Mouse (Mus musculus): ENCODE data around the gene Fgr. TPM values are rescaled to one million over a fixed set of nuclear protein-coding genes. Genes with fewer than 3 reads are reported as not detected.
A peak's percentile ranks its signal among the peaks of the same experiment; 100 is the strongest.

Fgr gene
- polyA plus RNA-seq, 1 experiment from 2014 or later: 0.66 TPM

DNA sequence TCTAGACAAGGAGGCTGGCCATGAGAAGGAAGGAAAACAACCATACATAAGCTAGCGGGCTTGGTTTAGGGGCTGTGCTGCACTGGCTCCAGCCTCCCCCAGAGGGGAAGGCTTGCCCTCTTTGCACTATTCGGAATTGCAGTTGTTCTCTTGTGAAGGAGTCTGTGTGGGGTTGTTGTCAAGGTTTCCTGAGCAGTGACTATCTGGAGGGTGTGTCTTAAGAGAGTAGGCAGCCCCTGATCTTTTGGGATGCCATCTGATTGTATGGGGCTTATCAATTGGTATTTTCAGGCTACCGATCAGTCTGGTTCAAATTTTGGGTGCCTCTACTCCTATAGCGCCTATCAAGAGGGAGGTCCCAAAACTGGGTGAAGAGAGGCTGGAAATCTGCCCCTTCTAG is 68.3 kb downstream of the Fgr start:
- Histone ChIP-seq H3K4me1 (ENCODE audit: insufficient read depth) (peaks cover 83% of the 10 kb centered on the region), H3K9ac (0 out of 2 replicates have a peak overlapping the region, but pooled peaks have one; percentile 9), H3K27me3 (ENCODE audit: insufficient read depth, low read length) (no peaks in the 10 kb centered on the region), H3K4me3 (ENCODE audit: low read depth, low read length) (peak overlapping the region; percentile 25), H3K36me3 (ENCODE audit: insufficient read depth) (peaks cover 4% of the 10 kb centered on the region; the same call in 1 of the 2 replicates), H3K27ac (ENCODE audit: low read depth) (peak overlapping the region; percentile 86), H3K9me3 (ENCODE audit: low read depth, low read length) (no peaks in the 10 kb centered on the region), H3K4me2 (peak overlapping the region; percentile 100)
- no peak for TF ChIP-seq CTCF (IDR thresholded peaks at IDR 0.05; ENCODE audit: low read depth)
- 23% methylated on average over 4 of the region's 4 CpGs for WGBS
- DNase-seq (no peak), ATAC-seq (ENCODE audit: insufficient read depth) (no peak)

DNA sequence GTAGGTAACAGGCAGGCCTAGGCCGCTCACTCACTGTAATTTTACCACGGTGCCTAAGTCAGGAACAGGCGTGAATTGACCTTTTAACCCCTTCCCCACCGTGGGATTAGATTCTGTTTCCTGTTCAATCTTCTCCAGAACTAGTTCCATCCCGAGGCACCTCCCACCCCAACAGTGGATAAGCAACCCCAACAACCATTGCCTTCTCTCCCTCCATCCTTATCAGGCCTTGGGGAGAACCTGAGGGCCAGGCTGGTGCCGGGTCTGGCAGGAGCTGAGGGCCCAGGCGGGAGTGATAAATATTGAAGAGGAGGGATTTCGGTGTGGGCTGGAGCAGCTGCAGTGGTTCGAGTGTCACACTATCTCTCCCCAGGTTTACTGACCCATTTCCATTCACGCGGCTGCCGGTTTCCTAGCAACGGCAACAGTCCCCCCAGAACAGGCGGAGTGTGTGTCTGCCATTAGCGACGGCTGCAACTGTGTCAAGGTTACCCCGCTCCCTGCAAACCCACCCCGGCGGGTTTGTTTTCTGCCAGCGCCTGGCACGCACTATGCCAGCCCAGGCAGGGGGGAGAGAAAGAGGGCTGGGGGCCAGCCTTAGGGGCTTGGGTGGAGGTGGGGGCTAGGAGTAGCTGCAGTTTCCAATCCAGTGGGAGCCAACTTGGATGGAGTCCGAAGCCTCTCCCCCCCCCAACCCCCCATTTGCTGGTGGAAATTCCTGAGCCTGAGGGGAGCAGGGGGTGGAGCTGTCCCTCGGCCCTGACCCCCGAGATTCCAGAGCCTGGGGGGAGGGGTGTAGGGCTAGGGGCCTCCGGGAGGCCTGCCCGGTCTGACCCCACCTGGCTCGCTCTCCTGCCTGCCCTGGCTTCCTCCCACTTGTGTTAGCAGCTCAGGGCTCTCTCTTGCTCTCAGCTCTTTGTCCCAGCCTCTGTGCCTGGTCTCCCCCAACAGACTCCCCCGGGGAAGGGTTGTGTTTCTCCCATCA is 69.0 kb downstream of the Fgr start:
- H3K9me3 ChIP-seq (ENCODE audit: low read depth, low read length): no peaks in the 10 kb centered on the region
- no peaks in the 10 kb centered on the region for H3K27me3 ChIP-seq (ENCODE audit: insufficient read depth, low read length)
- peak overlapping the region; percentile 86 for H3K27ac ChIP-seq (ENCODE audit: low read depth)
- peaks cover 83% of the 10 kb centered on the region for H3K4me1 ChIP-seq (ENCODE audit: insufficient read depth)
- peaks cover 4% of the 10 kb centered on the region; the same call in 1 of the 2 replicates for H3K36me3 ChIP-seq (ENCODE audit: insufficient read depth)
- peak overlapping the region; percentile 47 for H3K9ac ChIP-seq
- WGBS: 5% methylated on average over 28 of the region's 28 CpGs
- H3K4me2 ChIP-seq: peak overlapping the region; percentile 100
- no peak for TF ChIP-seq CTCF (IDR thresholded peaks at IDR 0.05; ENCODE audit: low read depth)
- DNase-seq (peak; percentile 82), ATAC-seq (ENCODE audit: insufficient read depth) (peak; percentile 22)
- peak overlapping the region; percentile 25 for H3K4me3 ChIP-seq (ENCODE audit: low read depth, low read length)

DNA sequence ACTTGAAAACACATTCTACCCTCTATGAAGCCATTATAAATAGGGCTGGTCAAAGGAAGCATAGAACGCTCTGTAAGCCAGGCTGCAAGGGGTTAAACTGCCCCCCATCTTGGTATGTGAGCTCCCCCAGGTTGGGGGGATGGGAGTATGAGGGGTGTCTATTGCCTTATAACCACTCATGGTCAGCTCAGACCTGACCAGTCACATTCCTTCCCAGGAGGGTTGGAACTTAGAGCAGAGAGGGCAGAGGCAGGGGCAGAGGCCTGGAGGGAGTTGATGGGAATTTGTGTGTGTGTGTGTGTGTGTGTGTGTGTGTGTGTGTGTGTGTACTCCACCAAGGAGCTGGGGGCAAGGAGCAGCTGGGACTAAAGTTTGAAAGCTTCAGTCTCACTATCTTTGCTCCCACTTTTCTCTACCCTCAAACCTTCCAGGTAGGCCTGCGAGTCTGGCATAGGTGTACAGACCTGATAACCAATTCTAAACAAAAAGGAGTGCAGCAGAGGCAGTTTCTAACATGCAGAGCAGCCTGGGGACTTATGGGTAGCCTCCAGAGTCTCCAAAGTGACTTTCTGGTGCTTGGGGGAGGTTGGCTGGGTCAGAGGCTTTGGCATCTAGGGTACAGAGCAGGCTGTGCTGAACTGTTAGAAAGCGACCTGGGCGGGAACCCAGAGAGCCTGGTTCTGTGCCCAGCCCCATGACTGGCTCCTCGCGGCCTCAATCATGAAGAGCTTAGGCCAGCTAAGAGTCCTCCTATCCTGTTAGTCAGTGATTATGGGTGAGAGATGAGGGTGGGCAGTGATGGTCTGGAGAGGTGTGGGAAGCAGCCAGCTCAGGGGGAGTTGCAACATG is 70.1 kb downstream of the Fgr start:
- Histone ChIP-seq H3K4me1 (ENCODE audit: insufficient read depth) (peaks cover 83% of the 10 kb centered on the region), H3K27ac (ENCODE audit: low read depth) (peak overlapping the region; percentile 86), H3K27me3 (ENCODE audit: insufficient read depth, low read length) (no peaks in the 10 kb centered on the region), H3K36me3 (ENCODE audit: insufficient read depth) (peaks cover 4% of the 10 kb centered on the region; the same call in 1 of the 2 replicates), H3K4me2 (peak overlapping the region; percentile 100; the same call in 1 of the 2 replicates), H3K9me3 (ENCODE audit: low read depth, low read length) (no peaks in the 10 kb centered on the region), H3K9ac (peak overlapping the region; percentile 24; the same call in 1 of the 2 replicates), H3K4me3 (ENCODE audit: low read depth, low read length) (no peak overlapping the region)
- DNase-seq (peak; percentile 57), ATAC-seq (ENCODE audit: insufficient read depth) (no peak)
- no peak for TF ChIP-seq CTCF (IDR thresholded peaks at IDR 0.05; ENCODE audit: low read depth)
- WGBS: 28% methylated on average over 6 of the region's 6 CpGs

DNA sequence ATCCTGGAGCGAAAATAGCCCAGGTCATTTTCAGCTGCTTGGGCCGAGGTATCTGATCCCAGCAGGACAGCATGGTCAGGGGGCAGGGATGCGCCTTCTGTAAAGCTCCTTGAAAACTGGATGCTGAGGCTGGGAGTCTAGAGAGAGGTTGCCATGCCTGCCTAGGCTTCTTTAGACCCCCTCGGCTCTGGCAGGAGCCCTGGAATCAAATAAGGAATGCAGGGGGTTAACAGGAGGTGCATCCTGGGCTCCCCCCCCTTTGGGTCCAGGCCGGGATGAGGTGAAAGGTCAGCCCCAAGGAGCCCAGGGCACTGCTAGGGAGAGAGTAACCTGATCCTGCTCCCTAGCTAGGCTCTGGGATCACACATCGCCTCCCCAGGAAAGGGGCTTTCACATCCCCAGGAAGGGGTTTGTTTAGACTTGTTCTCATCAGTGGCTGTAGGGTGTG is 70.8 kb downstream of the Fgr start:
- 28% methylated on average over 6 of the region's 6 CpGs for WGBS
- Histone ChIP-seq H3K4me2 (no peak overlapping the region; the same call in 1 of the 2 replicates), H3K4me1 (ENCODE audit: insufficient read depth) (peaks cover 87% of the 10 kb centered on the region), H3K27me3 (ENCODE audit: insufficient read depth, low read length) (no peaks in the 10 kb centered on the region), H3K4me3 (ENCODE audit: low read depth, low read length) (no peak overlapping the region), H3K36me3 (ENCODE audit: insufficient read depth) (peaks cover 4% of the 10 kb centered on the region; the same call in 1 of the 2 replicates), H3K27ac (ENCODE audit: low read depth) (peak overlapping the region; percentile 86), H3K9me3 (ENCODE audit: low read depth, low read length) (no peaks in the 10 kb centered on the region), H3K9ac (peak overlapping the region; percentile 24; the same call in 1 of the 2 replicates)
- DNase-seq (no peak), ATAC-seq (ENCODE audit: insufficient read depth) (no peak)
- TF ChIP-seq CTCF (IDR thresholded peaks at IDR 0.05; ENCODE audit: low read depth): no peak

DNA sequence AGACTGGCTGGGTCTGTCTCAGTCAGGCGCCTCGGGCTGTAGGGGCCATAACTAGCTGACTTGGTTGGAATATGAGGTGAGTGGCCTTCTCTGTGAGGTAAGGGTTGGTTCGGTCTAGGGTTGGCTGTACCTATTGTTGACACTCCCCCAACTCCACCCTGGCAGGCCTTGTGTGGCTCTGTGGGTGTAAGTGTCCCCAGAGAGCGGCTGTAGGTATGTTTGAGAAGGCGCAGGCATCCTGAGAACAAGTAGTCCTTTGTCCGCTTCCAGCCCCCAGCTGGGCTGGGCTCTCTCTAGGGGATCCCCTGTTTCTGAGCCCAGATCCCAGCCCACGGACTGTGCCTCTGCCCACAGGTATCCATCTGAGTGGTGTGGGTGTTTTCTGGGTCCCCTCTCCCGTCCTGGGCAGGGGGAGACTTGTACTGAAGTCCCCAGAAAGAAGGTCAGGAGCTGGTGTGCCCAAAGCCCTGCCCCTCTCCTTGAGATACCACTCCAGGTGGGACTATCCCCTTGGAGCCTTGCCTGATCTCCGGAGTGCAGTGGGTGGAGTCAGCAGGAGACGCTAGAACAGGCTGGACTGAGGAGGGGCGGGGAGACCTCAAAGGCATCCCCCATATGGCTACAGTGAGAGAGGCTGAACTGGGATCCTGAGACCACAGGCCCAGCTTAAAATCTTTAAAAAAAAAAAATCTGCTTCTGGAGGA is 72.0 kb downstream of the Fgr start:
- H3K4me2 ChIP-seq: peak overlapping the region; percentile 34; the same call in 1 of the 2 replicates
- H3K4me1 ChIP-seq (ENCODE audit: insufficient read depth): peaks cover 81% of the 10 kb centered on the region
- H3K9ac ChIP-seq: peak overlapping the region; percentile 14; the same call in 1 of the 2 replicates
- 31% methylated on average over 11 of the region's 11 CpGs for WGBS
- H3K36me3 ChIP-seq (ENCODE audit: insufficient read depth): peaks cover 2% of the 10 kb centered on the region; the same call in 1 of the 2 replicates
- ATAC-seq (ENCODE audit: insufficient read depth) (0 out of 2 replicates have a peak, but pooled peaks have one; percentile 19), DNase-seq (peak; percentile 70)
- TF ChIP-seq CTCF (IDR thresholded peaks at IDR 0.05; ENCODE audit: low read depth): no peak
- H3K27ac ChIP-seq (ENCODE audit: low read depth): peak overlapping the region; percentile 86
- H3K4me3 ChIP-seq (ENCODE audit: low read depth, low read length): no peak overlapping the region
- H3K9me3 ChIP-seq (ENCODE audit: low read depth, low read length): no peaks in the 10 kb centered on the region
- H3K27me3 ChIP-seq (ENCODE audit: insufficient read depth, low read length): no peaks in the 10 kb centered on the region

DNA sequence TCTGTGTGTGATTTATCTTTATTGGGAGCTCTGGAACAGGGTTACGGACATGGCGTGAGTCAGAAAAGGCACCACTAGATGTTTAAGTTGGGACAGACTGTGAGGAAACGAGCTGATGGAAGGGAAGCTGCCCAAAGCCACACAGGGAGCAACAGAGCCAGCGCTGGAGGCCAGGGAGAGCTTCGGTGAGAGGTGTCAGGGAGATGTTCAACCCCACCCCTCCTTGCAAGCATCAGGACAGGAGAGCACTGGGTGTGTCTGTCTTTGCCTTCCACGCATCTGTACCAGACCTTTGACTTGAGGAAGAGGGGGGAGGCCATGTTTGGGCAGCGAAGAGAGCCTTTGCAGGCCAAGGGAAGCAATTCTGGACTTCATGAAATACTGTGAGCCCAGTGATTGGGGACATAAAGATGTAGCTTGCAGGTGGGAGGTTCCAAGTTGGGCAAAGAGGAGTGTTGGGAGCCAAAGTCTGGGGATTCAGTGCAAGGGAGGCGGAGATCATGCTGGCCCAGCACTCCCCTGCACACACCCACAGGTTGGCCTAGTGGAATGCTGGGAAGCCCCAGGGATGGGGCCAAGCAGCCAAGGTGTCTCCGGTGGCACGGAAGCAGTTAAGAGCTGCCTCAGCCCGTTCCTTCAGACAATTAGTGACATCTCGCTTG is 72.9 kb downstream of the Fgr start:
- Histone ChIP-seq H3K4me1 (ENCODE audit: insufficient read depth) (peaks cover 81% of the 10 kb centered on the region), H3K4me2 (peak overlapping the region; percentile 24; the same call in 1 of the 2 replicates), H3K9me3 (ENCODE audit: low read depth, low read length) (no peaks in the 10 kb centered on the region), H3K4me3 (ENCODE audit: low read depth, low read length) (no peak overlapping the region), H3K9ac (no peak overlapping the region), H3K27me3 (ENCODE audit: insufficient read depth, low read length) (no peaks in the 10 kb centered on the region), H3K36me3 (ENCODE audit: insufficient read depth) (no peaks in the 10 kb centered on the region), H3K27ac (ENCODE audit: low read depth) (peak overlapping the region; percentile 86)
- ATAC-seq (ENCODE audit: insufficient read depth): no peak
- 32% methylated on average over 12 of the region's 12 CpGs for WGBS
- DNase-seq: no peak
- TF ChIP-seq CTCF (IDR thresholded peaks at IDR 0.05; ENCODE audit: low read depth): no peak

Data from lung, embryonic 14.5 days (tissue).